Mouse (Mus musculus) neutrophil, adult 5-6 weeks (primary cell): Measurements from ENCODE around the gene Sub1. TPM values are rescaled to one million over a fixed set of nuclear protein-coding genes. Genes with fewer than 3 reads are reported as not detected.

Experiments
- total RNA-seq: library from RNA; stranded (forward); fragments of 200-1000 nt; gene quantifications from 2 replicates; pipeline ENCODE4 v1.2.3, GENCODE M21; 2017

The Sub1 gene
- total RNA-seq, 1 experiment from 2014 or later: 304 TPM

Other genes with a start within 250 kb of the Sub1 start
- 0.12 and 0.23 TPM in 2 replicates for gene Npr3, start 89.7 kb downstream of the Sub1 start, total RNA-seq
- gene Zfr, start 120.8 kb upstream of the Sub1 start, total RNA-seq: 71.1 and 83.7 TPM in 2 replicates
- 29.7 and 32.8 TPM in 2 replicates for gene Mtmr12, start 208.0 kb upstream of the Sub1 start, total RNA-seq